Mouse (Mus musculus) lung, adult 2 months (tissue): ENCODE results near the gene Samd13.

Experiments
- CTCF ChIP-seq: fragments of 200-500 bp; IDR thresholded peaks from 2 replicates; pipeline ENCODE4 v1.5.1; 2011; ENCODE audit warnings: mild to moderate bottlenecking, low read length, control low read depth; ENCODE audit not compliant: insufficient read depth
- POLR2A ChIP-seq: fragments of 200-500 bp; IDR thresholded peaks from 2 replicates; pipeline ENCODE4 v1.6.1; 2011; ENCODE audit warnings: low read depth, mild to moderate bottlenecking, control low read depth, low read length, borderline replicate concordance; ENCODE audit errors: extremely low read depth

GRCm38 (mm10) chr3:146679646-146680045 lies 5.7 kb downstream of the Samd13 start:
- TF ChIP-seq POLR2A: no peak
- TF ChIP-seq CTCF: no peak
